Mouse (Mus musculus) urinary bladder, adult 18-20 months (tissue): ENCODE measurements around the gene Dnase1l3.

Source experiments
- DNase-seq, 2 experiments: peaks; one replicate each; pipeline ENCODE4 v3.0.0; 2022; ENCODE audit warnings: low spot score in 2 of 2, mixed read lengths in 2 of 2

The Dnase1l3 gene

GRCm38 (mm10) chr14:7937052-7937630, 57.2 kb downstream of the Dnase1l3 start:
- DNase-seq, result no peak

GRCm38 (mm10) chr14:7934166-7934565, 60.2 kb downstream of the Dnase1l3 start:
- no peak for DNase-seq

- no peak for DNase-seq
These were observed 62.2 kb downstream of the Dnase1l3 start for GRCm38 (mm10) chr14:7932151-7932550.

- DNase-seq, result no peak
These were observed 65.3 kb downstream of the Dnase1l3 start for GRCm38 (mm10) chr14:7929029-7929428.

- no peak for DNase-seq
These were observed 66.0 kb downstream of the Dnase1l3 start for GRCm38 (mm10) chr14:7928362-7928761.

GRCm38 (mm10) chr14:7923635-7924034, 70.7 kb downstream of the Dnase1l3 start:
- no peak for DNase-seq

- no peak for DNase-seq
These were observed 72.9 kb downstream of the Dnase1l3 start for GRCm38 (mm10) chr14:7921459-7921858.

GRCm38 (mm10) chr14:7919921-7920320, 74.5 kb downstream of the Dnase1l3 start:
- DNase-seq, result no peak

- DNase-seq, result no peak
These were observed 75.1 kb downstream of the Dnase1l3 start for GRCm38 (mm10) chr14:7919309-7919708.

GRCm38 (mm10) chr14:7918150-7918991, 76.0 kb downstream of the Dnase1l3 start:
- no peak for DNase-seq
